Mouse (Mus musculus) limb, embryonic 14.5 days (tissue): ENCODE results near the gene Slc5a2. TPM values are rescaled to one million over a fixed set of nuclear protein-coding genes. Genes with fewer than 3 reads are reported as not detected.

ENCODE experiments used
- ATAC-seq: fragments of 200-750 bp; cut with Nextera tagmentation; 2 replicates; pipeline ENCODE4 v1.8.0; 2017; ENCODE audit warnings: low read depth, moderate number of reproducible peaks, moderate TSS enrichment; ENCODE audit not compliant: low FRiP score
- DNase-seq: peaks from one replicate; pipeline ENCODE4 v3.0.0-alpha.2; 2015; ENCODE audit warnings: low spot score
- H3K27ac ChIP-seq: fragments of 300-500 bp; sonication (generic); replicated peaks from 2 replicates; pipeline ENCODE4 v1.5.1; 2014; ENCODE audit warnings: low read depth, mild to moderate bottlenecking, low read length, moderate library complexity, mixed read lengths
- H3K27me3 ChIP-seq: fragments of 300-500 bp; sonication (generic); 2 replicates; pipeline ENCODE4 v1.6.1; 2014; ENCODE audit warnings: low read length, mixed read lengths; ENCODE audit not compliant: control insufficient read depth, insufficient read depth
- H3K36me3 ChIP-seq: fragments of 300-500 bp; sonication (generic); 2 replicates; pipeline ENCODE4 v1.6.1; 2014; ENCODE audit warnings: mild to moderate bottlenecking, low read length, moderate library complexity, mixed read lengths; ENCODE audit not compliant: control insufficient read depth, insufficient read depth
- H3K4me1 ChIP-seq: fragments of 300-500 bp; sonication (generic); 2 replicates; pipeline ENCODE4 v1.6.1; 2014; ENCODE audit warnings: antibody characterized with exemption, low read length, mixed read lengths; ENCODE audit not compliant: control insufficient read depth, insufficient read depth
- H3K4me2 ChIP-seq: fragments of 300-500 bp; sonication (generic); replicated peaks from 2 replicates; pipeline ENCODE4 v1.6.1; 2014; ENCODE audit warnings: low read depth, mild to moderate bottlenecking, low read length, moderate library complexity; ENCODE audit not compliant: severe bottlenecking
- H3K4me3 ChIP-seq: fragments of 300-500 bp; sonication (generic); replicated peaks from 2 replicates; pipeline ENCODE4 v1.5.1; 2014; ENCODE audit warnings: low read length
- H3K9ac ChIP-seq: fragments of 300-500 bp; sonication (generic); 2 replicates; pipeline ENCODE4 v1.6.1; 2014; ENCODE audit warnings: mild to moderate bottlenecking, low read depth, low read length, moderate library complexity; ENCODE audit not compliant: severe bottlenecking
- H3K9me3 ChIP-seq: fragments of 300-500 bp; sonication (generic); 2 replicates; pipeline ENCODE4 v1.6.1; 2016; ENCODE audit warnings: low read length; ENCODE audit not compliant: control insufficient read depth
- POLR2A ChIP-seq: fragments of 200-500 bp; IDR thresholded peaks from 2 replicates; pipeline ENCODE4 v1.8.0; 2012; ENCODE audit warnings: inconsistent platforms, mild to moderate bottlenecking, moderate library complexity, borderline replicate concordance; ENCODE audit not compliant: insufficient read depth, insufficient read length; ENCODE audit errors: extremely low read depth
- WGBS: fragments of 180-500 bp; shearing (Covaris S2); extraction: QIAGEN DNeasy Blood & Tissue Kit; methylation state at CpG from one replicate; pipeline ENCODE4 v1.1.7; 2014; 5-methylcytosine and 5-hydroxymethylcytosine counted together
- polyA plus RNA-seq, 2 experiments: library from polyadenylated mRNA; depleted of rRNA in 1 of 2; stranded (reverse) in 1 of 2; unstranded in 1 of 2; fragments of >200 nt; fragmentation: Nextera tagmentation in 1 of 2; extraction: Ambion mirVana in 1 of 2; gene quantifications; 2 replicates each; pipeline versions ENCODE4 v1.2.1 to v1.2.3; 2012 to 2014

Slc5a2 gene
- polyA plus RNA-seq, 2 experiments, result 0.04 TPM; not detected in 1

DNA sequence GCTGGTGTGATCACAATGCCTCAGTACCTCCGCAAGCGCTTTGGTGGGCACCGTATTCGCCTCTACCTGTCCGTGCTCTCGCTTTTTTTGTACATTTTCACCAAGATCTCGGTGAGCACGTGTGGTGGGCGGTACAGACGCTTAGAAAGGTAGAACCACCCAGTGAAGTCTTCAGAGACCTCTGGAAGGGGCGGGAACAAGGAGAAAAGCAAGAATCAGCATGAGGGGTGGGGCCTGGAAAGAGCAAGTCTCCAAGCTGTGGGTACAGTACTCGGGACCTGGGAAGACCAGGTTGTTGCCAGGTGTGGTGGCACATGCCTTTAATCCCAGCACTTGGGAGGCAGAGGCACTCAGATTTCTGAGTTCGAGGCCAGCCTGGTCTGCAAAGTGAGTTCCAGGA, 1.9 kb downstream of the Slc5a2 start:
- Histone ChIP-seq H3K9ac (no peak overlapping the region), H3K4me2 (no peak overlapping the region), H3K4me1 (no peaks in the 10 kb centered on the region), H3K36me3 (peaks cover 21% of the 10 kb centered on the region), H3K4me3 (no peak overlapping the region), H3K27ac (no peak overlapping the region), H3K27me3 (no peaks in the 10 kb centered on the region), H3K9me3 (no peaks in the 10 kb centered on the region)
- TF ChIP-seq POLR2A, result no peak
- ATAC-seq, result no peak
- WGBS, result 58% methylated on average over 13 of the region's 13 CpGs
- no peak for DNase-seq

DNA sequence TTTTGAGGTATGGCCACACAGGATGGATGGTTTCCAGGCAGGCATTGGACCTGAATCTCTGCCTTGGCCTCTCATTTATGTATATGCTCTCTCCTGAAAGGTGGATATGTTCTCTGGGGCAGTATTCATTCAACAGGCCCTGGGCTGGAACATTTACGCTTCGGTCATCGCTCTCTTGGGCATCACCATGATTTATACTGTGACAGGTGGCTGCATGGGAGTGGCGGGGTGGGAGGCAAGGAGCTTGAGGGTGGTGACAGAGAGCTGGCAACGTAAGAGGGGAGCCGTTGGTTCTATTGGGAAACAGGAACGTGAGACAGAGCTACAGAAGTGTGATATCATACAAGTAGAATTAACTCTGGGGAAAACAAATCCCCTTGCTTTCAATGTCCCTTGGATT, 2.4 kb downstream of the Slc5a2 start:
- WGBS, result 71% methylated on average over 7 of the region's 7 CpGs

DNA sequence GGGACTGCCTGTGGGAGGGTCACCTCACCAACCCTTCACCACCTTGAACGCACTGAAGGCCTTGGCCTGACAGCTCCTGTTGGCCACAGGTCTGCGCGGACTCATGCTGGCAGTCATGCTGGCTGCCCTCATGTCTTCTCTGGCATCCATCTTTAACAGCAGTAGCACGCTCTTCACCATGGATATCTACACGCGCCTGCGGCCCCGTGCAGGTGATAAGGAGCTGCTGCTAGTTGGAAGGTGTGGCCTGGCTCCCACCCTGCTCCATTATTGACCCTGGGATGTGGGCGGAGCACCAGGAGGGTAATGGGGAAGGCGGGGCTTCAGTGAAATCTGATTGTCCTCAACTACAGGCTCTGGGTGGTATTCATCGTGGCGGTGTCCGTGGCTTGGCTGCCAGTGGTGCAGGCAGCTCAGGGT, 5.0 kb downstream of the Slc5a2 start:
- Histone ChIP-seq H3K4me1 (no peaks in the 10 kb centered on the region), H3K4me2 (no peak overlapping the region), H3K9me3 (no peaks in the 10 kb centered on the region), H3K9ac (no peak overlapping the region), H3K4me3 (no peak overlapping the region), H3K27me3 (no peaks in the 10 kb centered on the region), H3K27ac (no peak overlapping the region), H3K36me3 (peaks cover 48% of the 10 kb centered on the region)
- 48% methylated on average over 13 of the region's 13 CpGs for WGBS
- ATAC-seq (no peak), DNase-seq (no peak)
- no peak for TF ChIP-seq POLR2A

More for the DNA sequence above, 2.4 kb downstream of the Slc5a2 start:
- Histone ChIP-seq H3K4me3 (no peak overlapping the region), H3K4me1 (no peaks in the 10 kb centered on the region), H3K27me3 (no peaks in the 10 kb centered on the region), H3K27ac (no peak overlapping the region), H3K9me3 (no peaks in the 10 kb centered on the region), H3K4me2 (no peak overlapping the region), H3K9ac (no peak overlapping the region), H3K36me3 (peaks cover 23% of the 10 kb centered on the region)
- DNase-seq (no peak), ATAC-seq (no peak)
- TF ChIP-seq POLR2A, result no peak

DNA sequence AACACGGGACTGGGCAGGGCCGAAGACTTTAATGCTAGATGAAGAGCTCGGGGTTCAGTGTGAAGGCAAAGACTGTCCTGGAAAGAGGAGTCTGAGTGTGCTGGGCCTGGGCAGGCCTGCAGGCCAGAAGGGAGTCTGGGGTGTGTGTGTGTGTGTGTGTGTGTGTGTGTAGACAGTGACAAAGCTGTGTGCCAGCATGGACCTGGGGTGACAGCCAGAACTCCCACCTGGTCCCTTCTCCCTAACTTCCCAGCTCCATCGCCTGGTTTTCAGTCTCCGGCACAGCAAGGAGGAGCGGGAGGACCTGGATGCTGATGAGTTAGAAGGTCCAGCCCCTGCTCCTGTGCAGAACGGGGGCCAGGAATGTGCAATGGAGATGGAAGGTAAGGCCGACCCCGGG, 6.0 kb downstream of the Slc5a2 start:
- Histone ChIP-seq H3K9me3 (no peaks in the 10 kb centered on the region), H3K4me3 (no peak overlapping the region), H3K4me1 (no peaks in the 10 kb centered on the region), H3K36me3 (peaks cover 59% of the 10 kb centered on the region), H3K27ac (no peak overlapping the region), H3K4me2 (no peak overlapping the region), H3K9ac (no peak overlapping the region), H3K27me3 (no peaks in the 10 kb centered on the region)
- TF ChIP-seq POLR2A, result no peak
- no peak for DNase-seq
- ATAC-seq, result no peak
- WGBS, result 95% methylated on average over 9 of the region's 9 CpGs

DNA sequence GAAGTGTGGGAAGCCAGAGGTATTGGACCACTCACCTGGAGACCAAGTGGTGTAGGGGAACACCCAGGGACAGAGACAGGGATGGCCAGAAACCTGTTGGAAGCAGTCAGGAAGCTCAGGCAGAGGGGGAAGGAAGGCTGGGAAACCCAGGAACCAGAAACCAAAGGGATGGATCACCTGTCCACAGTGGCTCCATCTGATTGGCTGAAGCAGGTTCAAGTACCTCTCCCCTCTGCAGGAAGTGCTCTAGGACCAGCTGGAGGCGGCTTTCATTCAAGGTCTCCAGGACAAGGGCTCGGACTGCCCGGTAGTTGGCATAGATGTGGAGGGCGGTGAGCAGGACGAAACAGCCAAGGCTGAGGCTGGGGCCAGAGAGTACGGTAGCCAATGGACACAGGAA, 10.6 kb downstream of the Slc5a2 start:
- Histone ChIP-seq H3K4me3 (no peak overlapping the region), H3K9me3 (no peaks in the 10 kb centered on the region), H3K27me3 (no peaks in the 10 kb centered on the region), H3K9ac (no peak overlapping the region), H3K4me2 (no peak overlapping the region), H3K27ac (no peak overlapping the region), H3K36me3 (peaks cover 84% of the 10 kb centered on the region), H3K4me1 (no peaks in the 10 kb centered on the region)
- DNase-seq, result no peak
- TF ChIP-seq POLR2A, result no peak
- no peak for ATAC-seq
- WGBS, result 95% methylated on average over 6 of the region's 6 CpGs

DNA sequence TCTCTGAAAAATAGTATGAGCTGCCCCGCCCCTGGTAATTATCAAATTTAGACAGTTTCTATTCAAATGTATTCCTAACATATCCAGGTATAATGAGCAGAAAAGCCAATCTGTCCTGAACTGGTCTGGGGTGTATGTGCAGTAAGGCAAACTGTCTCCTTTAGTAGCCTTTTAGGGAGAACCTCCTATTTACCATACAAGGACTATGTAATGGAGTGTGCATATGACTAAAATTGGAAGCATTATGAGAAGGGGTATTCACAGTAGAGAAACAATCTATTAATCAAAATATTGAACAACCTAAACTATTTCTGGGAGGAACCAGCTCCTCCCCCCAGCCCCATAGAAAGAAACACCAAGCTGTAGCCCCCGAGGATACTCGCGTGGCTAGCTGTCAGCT, 14.3 kb downstream of the Slc5a2 start:
- H3K4me1 ChIP-seq, result no peaks in the 10 kb centered on the region
- peaks cover 56% of the 10 kb centered on the region for H3K36me3 ChIP-seq
- no peak for TF ChIP-seq POLR2A
- no peak overlapping the region for H3K4me3 ChIP-seq
- ATAC-seq (no peak), DNase-seq (no peak)
- H3K9me3 ChIP-seq, result no peaks in the 10 kb centered on the region
- H3K4me2 ChIP-seq, result no peak overlapping the region
- no peak overlapping the region for H3K9ac ChIP-seq
- no peak overlapping the region for H3K27ac ChIP-seq
- WGBS, result 93% methylated on average over 4 of the region's 4 CpGs
- H3K27me3 ChIP-seq, result no peaks in the 10 kb centered on the region
